In genomic region chr5:100317010-100317409, GRCm38 (mm10) we compare ENCODE assay signal across 19 mouse cellular contexts.
"Had no signal": no experiment of that assay in that cellular context is flagged by ENCODE, and none has a peak within 500 bp of the region (broad histone marks: within the 10 kb centered on the region; RNA-seq: fewer than 3 reads in every experiment).

No protein-coding gene starts in this region.

- DNase-seq: kidney, adult 2 months; kidney, postnatal 36 days; layer of hippocampus, postnatal 36 days; liver, embryonic 13.5 days; lung, adult 2 months; lung, postnatal 36 days; retina, postnatal 1 day; thymus, adult 18-20 months; thymus, postnatal 4 days had no signal

- H3K9me3 ChIP-seq: limb, embryonic 13.5 days; liver, embryonic 13.5 days; midbrain, embryonic 10.5 days; midbrain, embryonic 13.5 days; neural tube, embryonic 13.5 days had no signal

- H3K27me3 ChIP-seq: liver, embryonic 13.5 days; midbrain, embryonic 13.5 days; neural tube, embryonic 13.5 days had no signal

- H3K4me1 ChIP-seq: liver, embryonic 13.5 days; midbrain, embryonic 10.5 days; midbrain, embryonic 13.5 days; neural tube, embryonic 13.5 days had no signal

- ATAC-seq: lung, postnatal 0 days; midbrain, embryonic 13.5 days; midbrain, embryonic 16.5 days had no signal

- H3K36me3 ChIP-seq: limb, embryonic 13.5 days; liver, embryonic 13.5 days; midbrain, embryonic 10.5 days; midbrain, embryonic 13.5 days; neural tube, embryonic 13.5 days had no signal

- H3K4me3 ChIP-seq: left cerebral cortex, adult 2 months; limb, embryonic 13.5 days; liver, embryonic 13.5 days; megakaryocyte, embryonic 14.5 days; midbrain, embryonic 10.5 days; midbrain, embryonic 13.5 days; myocyte; neural tube, embryonic 13.5 days had no signal

- H3K9ac ChIP-seq: limb, embryonic 13.5 days; liver, embryonic 13.5 days; midbrain, embryonic 13.5 days; neural tube, embryonic 13.5 days had no signal

- H3K27ac ChIP-seq: kidney, postnatal 0 days; left cerebral cortex, adult 2 months; limb, embryonic 13.5 days; liver, embryonic 13.5 days; midbrain, embryonic 10.5 days; midbrain, embryonic 13.5 days; neural tube, embryonic 13.5 days had no signal

- H3K4me2 ChIP-seq: limb, embryonic 13.5 days; liver, embryonic 13.5 days; midbrain, embryonic 13.5 days; neural tube, embryonic 13.5 days had no signal
